Mouse (Mus musculus) olfactory bulb, adult 2 months (tissue): ENCODE measurements around the gene Gm9970. TPM values are rescaled to one million over a fixed set of nuclear protein-coding genes. Genes with fewer than 3 reads are reported as not detected.

Source experiments
- H3K27ac ChIP-seq: fragments of 200-500 bp; 2 replicates; pipeline ENCODE4 v1.5.1; 2012; ENCODE audit warnings: low read depth, low read length; ENCODE audit not compliant: insufficient read depth
- H3K4me1 ChIP-seq: fragments of 200-500 bp; 2 replicates; pipeline ENCODE4 v1.6.1; 2012; ENCODE audit warnings: low read length; ENCODE audit not compliant: control insufficient read depth, insufficient read depth
- H3K4me3 ChIP-seq: fragments of 200-500 bp; 2 replicates; pipeline ENCODE4 v1.5.1; 2012; ENCODE audit warnings: mild to moderate bottlenecking, low read depth, low read length, moderate library complexity; ENCODE audit not compliant: insufficient read depth
- CTCF ChIP-seq: fragments of 200-500 bp; IDR thresholded peaks from 2 replicates; pipeline ENCODE4 v1.5.1; 2012; ENCODE audit warnings: low read depth, mild to moderate bottlenecking, low read length, moderate library complexity; ENCODE audit not compliant: insufficient read depth
- POLR2A ChIP-seq: fragments of 200-500 bp; IDR thresholded peaks from 2 replicates; pipeline ENCODE4 v1.6.1; 2012; ENCODE audit warnings: mild to moderate bottlenecking, low read depth, low read length, moderate library complexity; ENCODE audit not compliant: insufficient read depth
- WGBS: fragments of 180-500 bp; shearing (Covaris S2); methylation state at CpG from one replicate; pipeline ENCODE4 v1.1.7; 2018; 5-methylcytosine and 5-hydroxymethylcytosine counted together
- polyA plus RNA-seq: library from polyadenylated mRNA; stranded (reverse); fragments of >200 nt; gene quantifications from 2 replicates; pipeline ENCODE4 v1.2.4, GENCODE M21; 2012; ENCODE audit warnings: low replicate concordance; ENCODE audit not compliant: missing spikeins, insufficient read depth, insufficient read length

Gm9970 gene
- polyA plus RNA-seq, 1 experiment = not detected

DNA sequence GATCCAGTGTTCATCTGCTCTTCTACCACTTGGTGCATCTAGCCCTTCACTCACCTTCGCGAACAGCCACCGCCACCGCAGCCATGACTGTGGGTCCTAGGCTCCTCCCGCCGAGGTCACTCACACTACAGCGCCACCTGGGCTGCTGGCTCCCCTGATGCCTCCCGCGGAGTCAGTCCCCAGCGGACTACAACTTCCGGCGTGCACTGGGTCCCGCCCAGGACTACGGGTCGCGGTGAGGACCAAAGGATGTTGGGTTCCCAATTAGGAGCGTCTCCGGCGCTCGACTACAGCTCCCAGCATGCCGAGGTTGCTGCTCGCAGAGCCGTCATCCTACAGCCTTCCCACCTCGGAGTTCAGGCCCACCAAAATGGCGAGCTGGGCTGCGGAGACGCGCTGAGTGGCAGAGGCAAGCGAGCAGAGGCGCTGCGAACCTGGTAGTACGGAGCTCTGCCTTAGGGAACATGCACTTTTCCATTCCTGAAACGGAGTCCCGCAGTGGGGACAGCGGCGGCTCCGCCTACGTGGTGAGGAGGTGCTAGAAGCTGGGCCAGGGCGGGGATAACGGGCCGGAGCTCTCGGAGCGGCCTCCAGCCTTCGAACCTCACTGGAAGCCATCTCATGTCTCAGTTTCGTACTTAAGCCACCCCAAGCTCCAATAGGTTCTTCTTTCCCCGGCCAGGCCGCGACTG is 47.9 kb downstream of the Gm9970 start, which contains the start of the genes Snx17 and Eif2b4:
TSS of gene Snx17 (plus strand) at position 289 of the 692 bp plus-strand sequence.
TSS of gene Eif2b4 (minus strand) at position 492 of the 692 bp plus-strand sequence.
- TF ChIP-seq CTCF = no peak
- TF ChIP-seq POLR2A = peak; percentile 25
- Histone ChIP-seq H3K4me1 (peaks cover 7% of the 10 kb centered on the region), H3K27ac (peak within 1 kb of the TSS; percentile 82), H3K4me3 (peak within 1 kb of the TSS; percentile 91)
- WGBS = under 1% methylated on average over 48 of the region's 48 CpGs

DNA sequence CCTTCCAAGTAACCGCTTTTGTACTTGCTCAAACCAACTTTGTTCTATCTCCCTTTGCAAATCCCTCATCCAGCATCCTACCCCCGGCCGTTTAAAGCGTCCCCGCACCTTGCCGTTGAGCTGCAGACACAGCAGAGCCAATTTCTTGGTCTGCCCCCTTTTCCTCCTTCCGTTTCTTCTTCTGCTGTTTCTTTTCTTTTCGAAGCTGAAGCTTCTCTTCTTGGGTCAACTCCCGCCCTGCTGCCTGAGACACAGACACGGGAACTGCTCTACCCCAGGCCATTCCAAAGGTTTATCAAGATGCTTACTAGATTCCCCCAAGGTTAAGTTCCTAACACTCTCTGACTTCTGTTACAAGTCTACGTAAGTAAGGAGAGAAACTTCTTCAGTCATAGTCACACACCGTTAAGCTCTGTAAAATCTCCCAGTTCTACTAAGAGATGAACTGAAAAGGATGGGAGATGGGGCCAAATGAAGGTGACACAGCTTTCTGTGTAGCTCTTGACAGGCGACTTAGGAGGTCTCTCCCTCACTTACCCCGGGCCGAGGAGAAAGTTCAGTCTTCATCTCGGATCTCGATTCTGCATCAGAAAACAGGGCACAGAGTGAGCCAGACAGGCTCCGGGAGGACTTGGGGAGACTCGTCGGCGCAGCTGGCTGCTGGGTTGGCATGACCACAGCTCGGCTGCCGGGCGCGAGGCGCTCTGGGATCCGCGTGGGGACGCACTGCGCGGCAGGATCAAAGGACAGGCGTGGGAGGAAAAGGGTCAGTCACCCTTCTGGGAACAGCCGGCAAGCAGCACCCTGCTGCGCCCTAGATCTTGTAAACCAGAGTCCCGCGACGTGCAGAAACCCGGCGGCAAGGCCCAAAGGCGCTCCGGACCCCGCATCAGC is 48.7 kb downstream of the Gm9970 start:
- WGBS = 11% methylated on average over 42 of the region's 42 CpGs
- H3K4me3 ChIP-seq = peak overlapping the region; percentile 91
- TF ChIP-seq POLR2A = no peak
- TF ChIP-seq CTCF = no peak
- H3K4me1 ChIP-seq = peaks cover 7% of the 10 kb centered on the region
- H3K27ac ChIP-seq = peak overlapping the region; percentile 66

Other genes starting within 250 kb of the Gm9970 start
- not detected in 2 replicates for gene Atraid, start 192.9 kb downstream of the Gm9970 start, polyA plus RNA-seq
- gene Slc5a6, start 192.3 kb downstream of the Gm9970 start, polyA plus RNA-seq = not detected in 2 replicates
- not detected in 2 replicates for gene Cad, start 186.5 kb downstream of the Gm9970 start, polyA plus RNA-seq
- not detected in 2 replicates for gene Dnajc5g, start 134.9 kb downstream of the Gm9970 start, polyA plus RNA-seq
- gene Slc30a3, start 133.0 kb downstream of the Gm9970 start, polyA plus RNA-seq = not detected in 2 replicates
- gene Trim54, start 124.5 kb downstream of the Gm9970 start, polyA plus RNA-seq = not detected in 2 replicates
- not detected in 2 replicates for gene Ucn, start 102.4 kb downstream of the Gm9970 start, polyA plus RNA-seq
- gene Mpv17, start 87.0 kb downstream of the Gm9970 start, polyA plus RNA-seq = not detected in 2 replicates
- gene Gm29609, start 61.3 kb downstream of the Gm9970 start, polyA plus RNA-seq = not detected in 2 replicates
- not detected in 2 replicates for gene Gtf3c2, start 61.1 kb downstream of the Gm9970 start, polyA plus RNA-seq
- not detected in 2 replicates for gene Snx17, start 48.0 kb downstream of the Gm9970 start, polyA plus RNA-seq
- not detected in 2 replicates for gene Eif2b4, start 47.8 kb downstream of the Gm9970 start, polyA plus RNA-seq
- gene Zfp513, start 38.9 kb downstream of the Gm9970 start, polyA plus RNA-seq = not detected in 2 replicates
- not detected in 2 replicates for gene Ppm1g, start 20.5 kb downstream of the Gm9970 start, polyA plus RNA-seq
- 272 TPM in 1 of 2 replicates, not detected in the other for gene Nrbp1, start 368 bp downstream of the Gm9970 start, polyA plus RNA-seq
- not detected in 2 replicates for gene Krtcap3, start 10.5 kb upstream of the Gm9970 start, polyA plus RNA-seq
- gene Ift172, start 49.9 kb upstream of the Gm9970 start, polyA plus RNA-seq = not detected in 2 replicates
- gene Fndc4, start 54.8 kb upstream of the Gm9970 start, polyA plus RNA-seq = not detected in 2 replicates
- gene Gckr, start 56.2 kb upstream of the Gm9970 start, polyA plus RNA-seq = not detected in 2 replicates
- gene Zfp512, start 211.2 kb upstream of the Gm9970 start, polyA plus RNA-seq = not detected in 2 replicates
- not detected in 2 replicates for gene 4930548H24Rik, start 244.5 kb upstream of the Gm9970 start, polyA plus RNA-seq